Mouse (Mus musculus) spleen, adult 2 months (tissue): ENCODE results near the gene Atp6v1c2.

Experiments used
- CTCF ChIP-seq: fragments of 200-500 bp; IDR thresholded peaks from 2 replicates; pipeline ENCODE4 v1.5.1; 2011; ENCODE audit warnings: mild to moderate bottlenecking, inconsistent platforms; ENCODE audit not compliant: insufficient read depth, insufficient read length, insufficient replicate concordance; ENCODE audit errors: extremely low read depth
- POLR2A ChIP-seq: fragments of 200-500 bp; IDR thresholded peaks from 2 replicates; pipeline ENCODE4 v1.6.1; 2011; ENCODE audit warnings: low read depth, low read length, inconsistent platforms

DNA sequence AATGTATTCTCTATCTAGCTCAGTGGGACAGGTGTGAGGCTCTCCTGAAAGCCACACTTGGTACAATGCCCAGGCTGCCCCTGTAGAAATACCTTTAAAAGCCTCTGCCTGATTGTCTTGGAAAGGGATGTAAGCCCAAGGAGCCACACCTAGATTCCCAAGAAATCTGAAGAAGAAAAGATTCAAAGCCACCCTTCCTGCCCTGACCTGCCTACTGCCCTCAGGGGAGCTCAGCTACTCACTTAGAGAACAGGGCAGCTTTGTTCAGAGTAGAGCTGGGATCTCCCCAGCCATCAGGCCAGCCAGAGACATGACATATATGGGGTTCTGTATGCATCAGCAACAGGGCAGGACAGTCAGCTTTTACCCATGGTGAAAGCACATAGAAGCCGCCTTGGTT is 29.3 kb downstream of the Atp6v1c2 start:
- TF ChIP-seq CTCF, result no peak
- no peak for TF ChIP-seq POLR2A
